Mouse (Mus musculus): ENCODE data around the gene Gm9964. TPM values are rescaled to one million over a fixed set of nuclear protein-coding genes. Genes with fewer than 3 reads are reported as not detected.
"Not testable (repeated sequence)": the region's sequence is repeated elsewhere in the genome, so short reads cannot be mapped to it uniquely, and the experiment has no call there.

The Gm9964 gene
- polyA plus RNA-seq, 1 experiment: not detected

- no peak for TF ChIP-seq CTCF (IDR thresholded peaks at IDR 0.05; ENCODE audit: insufficient read depth, low read length)
- 47% methylated on average over 3 of the region's 3 CpGs for WGBS
These were observed 32.3 kb downstream of the Gm9964 start for GRCm38 (mm10) chr11:79264376-79264775.

GRCm38 (mm10) chr11:79260126-79260525, 36.6 kb downstream of the Gm9964 start:
- DNase-seq; H3K4me1 ChIP-seq (ENCODE audit: control insufficient read depth, insufficient read depth, low read length); H3K4me3 ChIP-seq (replicated peaks; ENCODE audit: extremely low read depth, low read depth, low read length): not testable (repeated sequence)
- WGBS: 75% methylated on average over 4 of the region's 4 CpGs

More at GRCm38 (mm10) chr11:79264376-79264775, 32.3 kb downstream of the Gm9964 start:
- Histone ChIP-seq H3K4me1 (ENCODE audit: control insufficient read depth, insufficient read depth, low read length) (no peaks in the 10 kb centered on the region), H3K4me3 (replicated peaks; ENCODE audit: extremely low read depth, low read depth, low read length) (no peak overlapping the region)
- no peak for DNase-seq

GRCm38 (mm10) chr11:79258738-79259137, 38.0 kb downstream of the Gm9964 start:
- WGBS: 69% methylated on average over 6 of the region's 6 CpGs
- Histone ChIP-seq H3K4me3 (replicated peaks; ENCODE audit: extremely low read depth, low read depth, low read length) (no peak overlapping the region), H3K4me1 (ENCODE audit: control insufficient read depth, insufficient read depth, low read length) (0 out of 2 replicates have a peak, but pooled peaks cover 2% of the 10 kb centered on the region)
- DNase-seq: no peak
- no peak for TF ChIP-seq CTCF (IDR thresholded peaks at IDR 0.05; ENCODE audit: insufficient read depth, low read length)
- TF ChIP-seq POLR2A (IDR thresholded peaks at IDR 0.05; ENCODE audit: borderline replicate concordance, extremely low read depth, low read depth, low read length): no peak

- peak within 1 kb of the TSS; percentile 89 for H3K4me3 ChIP-seq (replicated peaks; ENCODE audit: extremely low read depth, low read depth, low read length)
- H3K4me1 ChIP-seq (ENCODE audit: control insufficient read depth, insufficient read depth, low read length): peaks cover 9% of the 10 kb centered on the region
- WGBS: 2% methylated on average over 50 of the region's 50 CpGs
- peak; percentile 95 for DNase-seq
- peak; percentile 98 for TF ChIP-seq POLR2A (IDR thresholded peaks at IDR 0.05; ENCODE audit: borderline replicate concordance, extremely low read depth, low read depth, low read length)
- TF ChIP-seq CTCF (IDR thresholded peaks at IDR 0.05; ENCODE audit: insufficient read depth, low read length): no peak
These were observed 42.2 kb downstream of the Gm9964 start, which contains the start of gene Wsb1 for GRCm38 (mm10) chr11:79254391-79255098. Gene Wsb1, minus strand, starts transcription at chr11:79254671.

GRCm38 (mm10) chr11:79253542-79254390, 42.9 kb downstream of the Gm9964 start:
- no peak for TF ChIP-seq POLR2A (IDR thresholded peaks at IDR 0.05; ENCODE audit: borderline replicate concordance, extremely low read depth, low read depth, low read length)
- TF ChIP-seq CTCF (IDR thresholded peaks at IDR 0.05; ENCODE audit: insufficient read depth, low read length): no peak
- Histone ChIP-seq H3K4me3 (replicated peaks; ENCODE audit: extremely low read depth, low read depth, low read length) (peak overlapping the region; percentile 89), H3K4me1 (ENCODE audit: control insufficient read depth, insufficient read depth, low read length) (peaks cover 9% of the 10 kb centered on the region)
- under 1% methylated on average over 49 of the region's 49 CpGs for WGBS
- DNase-seq: peak; percentile 69

GRCm38 (mm10) chr11:79252881-79253541, 43.7 kb downstream of the Gm9964 start:
- 1% methylated on average over 6 of the region's 6 CpGs for WGBS
- 0 out of 2 replicates have a peak, but pooled peaks have one; percentile 5 for TF ChIP-seq POLR2A (IDR thresholded peaks at IDR 0.05; ENCODE audit: borderline replicate concordance, extremely low read depth, low read depth, low read length)
- no peak for TF ChIP-seq CTCF (IDR thresholded peaks at IDR 0.05; ENCODE audit: insufficient read depth, low read length)

More at GRCm38 (mm10) chr11:79252881-79253541, 43.7 kb downstream of the Gm9964 start:
- H3K4me1 ChIP-seq (ENCODE audit: control insufficient read depth, insufficient read depth, low read length): peaks cover 9% of the 10 kb centered on the region
- peak overlapping the region; percentile 89 for H3K4me3 ChIP-seq (replicated peaks; ENCODE audit: extremely low read depth, low read depth, low read length)
- no peak for DNase-seq

Other genes with a start within 250 kb of the Gm9964 start
- 20.7 and 21.9 TPM in 2 replicates for gene Ksr1, start 150.5 kb downstream of the Gm9964 start, polyA plus RNA-seq (2012; rRNA removed)
- gene Wsb1, start 42.2 kb downstream of the Gm9964 start, polyA plus RNA-seq (2012; rRNA removed): 74.0 and 101 TPM in 2 replicates
- 11.2 and 14.9 TPM in 2 replicates for gene Nf1, start 42.8 kb upstream of the Gm9964 start, polyA plus RNA-seq (2012; rRNA removed)
- gene Omg, start 207.2 kb upstream of the Gm9964 start, polyA plus RNA-seq (2012; rRNA removed): 0.08 TPM in 1 of 2 replicates, not detected in the other
- 11.8 and 24.4 TPM in 2 replicates for gene Evi2b, start 226.9 kb upstream of the Gm9964 start, polyA plus RNA-seq (2012; rRNA removed)
- gene Evi2, start 233.7 kb upstream of the Gm9964 start, polyA plus RNA-seq (2012; rRNA removed): 1.1 and 1.2 TPM in 2 replicates
- gene Evi2a, start 233.7 kb upstream of the Gm9964 start, polyA plus RNA-seq (2012; rRNA removed): 7.7 and 14.0 TPM in 2 replicates

Data from lung, adult 2 months (tissue).